Mouse (Mus musculus): Measurements from ENCODE around the gene Gm1604a. TPM values are rescaled to one million over a fixed set of nuclear protein-coding genes. Genes with fewer than 3 reads are reported as not detected.
"Not testable (repeated sequence)": the region's sequence is repeated elsewhere in the genome, so short reads cannot be mapped to it uniquely, and the experiment has no call there.

The Gm1604a gene
- polyA plus RNA-seq, 2 experiments, result not detected

- not testable (repeated sequence) for H3K36me3 ChIP-seq (ENCODE audit: control insufficient read depth, insufficient read depth, low read length); H3K4me3 ChIP-seq (replicated peaks; ENCODE audit: low read length); H3K27me3 ChIP-seq (ENCODE audit: control insufficient read depth, insufficient read depth, low read length); H3K4me2 ChIP-seq (replicated peaks; ENCODE audit: low read depth, low read length, severe bottlenecking); H3K9ac ChIP-seq (ENCODE audit: low read depth, low read length, severe bottlenecking); H3K4me1 ChIP-seq (ENCODE audit: control insufficient read depth, insufficient read depth, low read length); ATAC-seq (ENCODE audit: low FRiP score, low read depth); H3K27ac ChIP-seq (replicated peaks; ENCODE audit: low read depth, low read length); H3K9me3 ChIP-seq (ENCODE audit: control insufficient read depth, low read length); DNase-seq (ENCODE audit: low spot score)
- WGBS, result 94% methylated on average over 6 of the region's 8 CpGs
Measured at GRCm38 (mm10) chr17:7116265-7116664, 90.9 kb downstream of the Gm1604a start.

DNA sequence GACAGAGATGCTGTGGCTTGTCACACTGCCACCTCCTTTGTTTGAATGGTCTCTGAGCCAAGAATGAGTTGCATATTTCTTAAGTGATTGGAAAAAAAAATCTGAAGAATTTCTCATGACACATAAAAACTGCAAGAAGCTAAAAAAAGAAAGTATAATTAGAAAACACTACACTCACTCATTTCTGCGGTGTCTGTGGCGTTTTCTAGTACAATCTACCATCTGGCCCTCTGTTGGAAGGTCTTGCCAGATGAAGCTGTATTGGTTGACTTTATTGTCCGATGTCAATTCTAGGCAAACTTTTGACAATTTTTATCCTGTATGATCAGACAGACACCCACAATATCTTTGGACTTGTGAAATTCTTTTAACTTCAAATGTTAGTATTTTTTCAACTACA lies 95.5 kb downstream of the Gm1604a start:
- H3K27me3 ChIP-seq (ENCODE audit: control insufficient read depth, insufficient read depth, low read length); H3K4me2 ChIP-seq (replicated peaks; ENCODE audit: low read depth, low read length, severe bottlenecking); H3K9me3 ChIP-seq (ENCODE audit: control insufficient read depth, low read length); ATAC-seq (ENCODE audit: low FRiP score, low read depth); H3K9ac ChIP-seq (ENCODE audit: low read depth, low read length, severe bottlenecking); H3K4me1 ChIP-seq (ENCODE audit: control insufficient read depth, insufficient read depth, low read length); H3K4me3 ChIP-seq (replicated peaks; ENCODE audit: low read length); DNase-seq (ENCODE audit: low spot score); H3K36me3 ChIP-seq (ENCODE audit: control insufficient read depth, insufficient read depth, low read length); H3K27ac ChIP-seq (replicated peaks; ENCODE audit: low read depth, low read length): not testable (repeated sequence)
- 88% methylated on average over 3 of the region's 3 CpGs for WGBS

DNA sequence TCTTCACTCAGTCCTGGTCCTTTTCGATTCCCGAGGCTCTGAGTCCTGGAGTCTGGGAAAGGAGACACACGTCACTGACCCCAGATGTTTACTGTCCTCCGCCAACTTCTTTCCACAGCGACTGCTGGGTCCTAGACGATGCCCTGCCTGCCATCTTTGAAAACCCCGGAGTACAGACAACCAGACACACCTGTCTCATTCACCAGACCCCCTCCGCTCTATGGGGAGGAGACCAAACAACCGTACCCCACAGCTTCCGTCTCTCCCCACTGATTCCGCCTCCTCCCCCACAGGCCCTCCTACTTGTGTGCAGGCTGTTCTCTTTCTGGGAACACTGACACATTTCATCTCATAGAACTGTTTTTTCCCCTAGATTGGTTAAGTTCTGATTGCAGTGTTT lies 97.2 kb downstream of the Gm1604a start:
- not testable (repeated sequence) for DNase-seq (ENCODE audit: low spot score); ATAC-seq (ENCODE audit: low FRiP score, low read depth); H3K27me3 ChIP-seq (ENCODE audit: control insufficient read depth, insufficient read depth, low read length); H3K36me3 ChIP-seq (ENCODE audit: control insufficient read depth, insufficient read depth, low read length); H3K9me3 ChIP-seq (ENCODE audit: control insufficient read depth, low read length); H3K9ac ChIP-seq (ENCODE audit: low read depth, low read length, severe bottlenecking); H3K27ac ChIP-seq (replicated peaks; ENCODE audit: low read depth, low read length); H3K4me3 ChIP-seq (replicated peaks; ENCODE audit: low read length); H3K4me2 ChIP-seq (replicated peaks; ENCODE audit: low read depth, low read length, severe bottlenecking); H3K4me1 ChIP-seq (ENCODE audit: control insufficient read depth, insufficient read depth, low read length)
- 80% methylated on average over 11 of the region's 11 CpGs for WGBS

GRCm38 (mm10) chr17:7126475-7126874 lies 101.1 kb downstream of the Gm1604a start:
- H3K9me3 ChIP-seq (ENCODE audit: control insufficient read depth, low read length); H3K4me1 ChIP-seq (ENCODE audit: control insufficient read depth, insufficient read depth, low read length); H3K27me3 ChIP-seq (ENCODE audit: control insufficient read depth, insufficient read depth, low read length); H3K9ac ChIP-seq (ENCODE audit: low read depth, low read length, severe bottlenecking); H3K36me3 ChIP-seq (ENCODE audit: control insufficient read depth, insufficient read depth, low read length); DNase-seq (ENCODE audit: low spot score); H3K4me2 ChIP-seq (replicated peaks; ENCODE audit: low read depth, low read length, severe bottlenecking); ATAC-seq (ENCODE audit: low FRiP score, low read depth); H3K27ac ChIP-seq (replicated peaks; ENCODE audit: low read depth, low read length); H3K4me3 ChIP-seq (replicated peaks; ENCODE audit: low read length): not testable (repeated sequence)
- WGBS, result 72% methylated on average over 8 of the region's 10 CpGs

DNA sequence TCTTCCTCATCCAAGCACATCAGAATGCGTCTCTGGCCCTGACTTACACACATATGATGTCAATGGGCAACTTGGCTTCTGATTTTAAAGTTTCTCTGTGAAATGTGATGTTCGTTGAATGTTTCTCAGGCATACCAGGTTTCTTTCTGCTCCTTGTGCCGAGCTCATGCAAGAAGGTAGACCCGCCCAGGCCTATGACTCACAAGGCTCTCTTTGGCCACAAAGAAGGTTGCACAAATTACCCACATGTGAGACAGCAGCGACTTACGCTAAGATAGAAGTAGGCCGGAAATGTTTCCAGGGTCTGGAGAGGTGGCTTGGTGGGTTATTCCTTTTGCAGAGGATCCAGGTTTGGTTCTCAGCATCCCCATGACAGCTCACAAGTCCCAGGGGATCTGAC lies 108.6 kb downstream of the Gm1604a start:
- WGBS, result no CpG with 5 or more reads among the region's 7 CpGs
- H3K27me3 ChIP-seq (ENCODE audit: control insufficient read depth, insufficient read depth, low read length); DNase-seq (ENCODE audit: low spot score); H3K4me1 ChIP-seq (ENCODE audit: control insufficient read depth, insufficient read depth, low read length); H3K4me2 ChIP-seq (replicated peaks; ENCODE audit: low read depth, low read length, severe bottlenecking); H3K9ac ChIP-seq (ENCODE audit: low read depth, low read length, severe bottlenecking); H3K4me3 ChIP-seq (replicated peaks; ENCODE audit: low read length); ATAC-seq (ENCODE audit: low FRiP score, low read depth); H3K36me3 ChIP-seq (ENCODE audit: control insufficient read depth, insufficient read depth, low read length); H3K27ac ChIP-seq (replicated peaks; ENCODE audit: low read depth, low read length); H3K9me3 ChIP-seq (ENCODE audit: control insufficient read depth, low read length): not testable (repeated sequence)

DNA sequence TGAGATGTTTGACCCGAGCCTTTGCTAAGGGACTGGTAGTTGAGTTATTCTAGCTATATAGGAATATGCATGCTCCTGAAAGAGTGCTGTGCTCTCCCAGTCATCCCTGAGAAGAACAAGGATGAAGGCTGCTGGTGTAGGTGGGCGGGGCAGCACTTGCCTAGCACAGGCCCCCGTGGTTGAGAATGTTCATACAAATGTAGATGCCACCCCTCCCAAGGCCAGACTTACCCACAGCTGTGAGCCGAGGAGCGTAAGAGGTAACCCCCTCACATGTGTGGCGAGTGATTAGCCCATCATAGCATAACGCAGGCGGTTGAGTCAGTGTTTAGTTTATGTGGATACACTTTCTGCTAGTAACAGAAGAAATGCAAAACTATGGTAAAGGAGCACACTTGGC lies 109.9 kb downstream of the Gm1604a start:
- H3K4me2 ChIP-seq (replicated peaks; ENCODE audit: low read depth, low read length, severe bottlenecking); H3K4me1 ChIP-seq (ENCODE audit: control insufficient read depth, insufficient read depth, low read length); H3K4me3 ChIP-seq (replicated peaks; ENCODE audit: low read length); DNase-seq (ENCODE audit: low spot score); H3K9me3 ChIP-seq (ENCODE audit: control insufficient read depth, low read length); H3K27me3 ChIP-seq (ENCODE audit: control insufficient read depth, insufficient read depth, low read length); H3K36me3 ChIP-seq (ENCODE audit: control insufficient read depth, insufficient read depth, low read length); H3K27ac ChIP-seq (replicated peaks; ENCODE audit: low read depth, low read length); ATAC-seq (ENCODE audit: low FRiP score, low read depth); H3K9ac ChIP-seq (ENCODE audit: low read depth, low read length, severe bottlenecking): not testable (repeated sequence)
- 88% methylated on average over 7 of the region's 8 CpGs for WGBS

Other genes starting within 250 kb of the Gm1604a start
- gene Ezr, start 242.8 kb upstream of the Gm1604a start, polyA plus RNA-seq (2012; rRNA removed), result 26.5 and 39.2 TPM in 2 replicates
- 67.2 and 71.3 TPM in 2 replicates for gene Ezr, start 242.8 kb upstream of the Gm1604a start, polyA plus RNA-seq (2014; fragmentation: Nextera tagmentation; extraction: Ambion mirVana)
- gene Rsph3b, start 76.9 kb upstream of the Gm1604a start, polyA plus RNA-seq (2012; rRNA removed), result 18.4 and 21.0 TPM in 2 replicates
- gene Rsph3b, start 76.9 kb upstream of the Gm1604a start, polyA plus RNA-seq (2014; fragmentation: Nextera tagmentation; extraction: Ambion mirVana), result 42.5 and 44.0 TPM in 2 replicates
- 52.7 and 53.0 TPM in 2 replicates for gene Tagap1, start 64.4 kb upstream of the Gm1604a start, polyA plus RNA-seq (2012; rRNA removed)
- gene Tagap1, start 64.4 kb upstream of the Gm1604a start, polyA plus RNA-seq (2014; fragmentation: Nextera tagmentation; extraction: Ambion mirVana), result 52.3 and 59.7 TPM in 2 replicates
- gene Rnaset2b, start 54.9 kb upstream of the Gm1604a start, polyA plus RNA-seq (2012; rRNA removed), result 78.6 and 137 TPM in 2 replicates
- 169 and 189 TPM in 2 replicates for gene Rnaset2b, start 54.9 kb upstream of the Gm1604a start, polyA plus RNA-seq (2014; fragmentation: Nextera tagmentation; extraction: Ambion mirVana)
- 0.19 and 0.39 TPM in 2 replicates for gene Gm49721, start 46.7 kb upstream of the Gm1604a start, polyA plus RNA-seq (2012; rRNA removed)
- 0.11 and 0.18 TPM in 2 replicates for gene Gm49721, start 46.7 kb upstream of the Gm1604a start, polyA plus RNA-seq (2014; fragmentation: Nextera tagmentation; extraction: Ambion mirVana)
- gene Rps6ka2, start 144.5 kb downstream of the Gm1604a start, polyA plus RNA-seq (2012; rRNA removed), result 13.8 and 17.6 TPM in 2 replicates
- 12.1 and 12.8 TPM in 2 replicates for gene Rps6ka2, start 144.5 kb downstream of the Gm1604a start, polyA plus RNA-seq (2014; fragmentation: Nextera tagmentation; extraction: Ambion mirVana)